Mouse (Mus musculus): ENCODE measurements at regions not wholly inside any gene's neighbourhood (a gene's known extent, or its start where the extent isn't known, plus 50 kb on each side); places are given as distances from the start of the nearest gene placed in this dataset.

DNA sequence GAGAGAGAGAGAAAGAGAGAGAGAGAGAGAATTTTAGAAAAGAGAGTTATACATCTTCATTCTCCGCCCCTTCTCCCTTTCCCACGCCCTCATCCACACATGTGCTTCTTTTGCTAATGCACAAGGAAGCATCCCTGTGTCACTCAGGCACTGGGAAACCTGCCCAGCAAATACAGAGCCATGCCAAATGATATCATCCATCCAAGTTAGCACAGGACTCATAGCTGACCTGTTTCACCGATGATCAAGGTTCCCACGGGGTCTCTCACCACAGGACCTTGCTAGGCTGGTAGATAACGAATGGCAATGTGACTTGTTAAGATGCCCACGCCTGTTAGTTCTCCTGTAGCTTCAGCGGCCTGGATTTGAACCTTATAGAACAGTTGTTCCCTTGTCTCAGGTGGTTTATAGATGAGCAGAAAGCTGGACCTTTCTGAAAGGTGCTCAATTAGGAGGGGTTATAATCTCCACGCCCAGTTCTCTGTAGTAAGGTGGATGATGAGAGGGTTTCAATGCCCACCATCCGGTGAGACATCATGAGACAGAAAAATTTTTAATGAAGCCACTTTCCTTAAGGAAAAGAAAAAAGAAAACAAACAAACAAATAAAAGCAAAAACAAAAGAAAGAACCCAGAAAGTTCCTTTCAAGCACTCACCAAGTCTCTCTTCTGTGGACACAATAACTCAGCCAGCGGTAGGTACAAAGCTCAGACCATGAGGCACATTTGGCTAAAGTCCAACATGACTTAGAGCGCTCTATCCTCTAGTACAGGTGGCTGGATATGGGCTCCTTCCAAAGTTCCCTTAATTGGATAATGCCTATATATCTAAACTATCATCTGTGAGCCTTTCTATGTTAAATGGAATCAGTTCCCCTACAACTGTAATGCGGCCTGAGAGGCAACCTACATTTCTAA is 57.1 kb upstream of the Bmp2k start:
- WGBS: 68% methylated on average over 12 of the region's 12 CpGs
- Histone ChIP-seq H3K27me3 (replicated peaks; ENCODE audit: control insufficient read depth, insufficient read depth, low read length) (no peaks in the 10 kb centered on the region), H3K36me3 (ENCODE audit: control insufficient read depth, insufficient read depth, low read length) (no peaks in the 10 kb centered on the region), H3K9me3 (ENCODE audit: control insufficient read depth, low read length) (no peaks in the 10 kb centered on the region), H3K27ac (replicated peaks; ENCODE audit: low read depth, low read length) (no peak overlapping the region), H3K4me2 (ENCODE audit: low read depth, low read length) (no peak overlapping the region), H3K4me1 (ENCODE audit: control insufficient read depth, insufficient read depth, low read length) (peaks cover 4% of the 10 kb centered on the region; the same call in 1 of the 2 replicates), H3K9ac (ENCODE audit: low read depth, low read length) (no peak overlapping the region), H3K4me3 (ENCODE audit: low read depth, low read length) (no peak overlapping the region)
- ATAC-seq (ENCODE audit: low read depth) (0 out of 2 replicates have a peak, but pooled peaks have one; percentile 28), DNase-seq (ENCODE audit: low spot score) (peak; percentile 57)

DNA sequence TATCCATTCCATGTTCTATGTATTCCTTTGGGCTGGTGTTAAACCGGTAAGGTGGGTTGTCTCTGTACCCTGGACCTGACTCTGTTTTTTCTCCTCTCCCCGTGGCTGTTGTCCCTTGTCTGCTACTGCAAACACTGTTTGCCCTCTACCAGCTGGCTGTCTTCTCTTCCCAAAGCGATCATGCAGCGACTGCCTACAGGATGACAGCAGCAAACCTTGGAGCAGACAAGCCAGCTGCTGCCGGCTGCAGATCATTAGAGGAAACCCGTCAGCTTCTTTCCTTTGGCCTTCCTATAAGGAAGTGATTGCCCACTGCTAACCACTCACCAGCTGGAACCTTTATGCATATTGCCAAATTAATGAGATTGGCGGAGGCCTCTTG is 56.4 kb upstream of the Bmp2k start:
- H3K4me2 ChIP-seq (ENCODE audit: low read depth, low read length): no peak overlapping the region
- no peaks in the 10 kb centered on the region for H3K9me3 ChIP-seq (ENCODE audit: control insufficient read depth, low read length)
- no peaks in the 10 kb centered on the region for H3K36me3 ChIP-seq (ENCODE audit: control insufficient read depth, insufficient read depth, low read length)
- H3K4me3 ChIP-seq (ENCODE audit: low read depth, low read length): no peak overlapping the region
- DNase-seq (ENCODE audit: low spot score) (peak; percentile 59), ATAC-seq (ENCODE audit: low read depth) (no peak)
- 38% methylated on average over 7 of the region's 7 CpGs for WGBS
- H3K9ac ChIP-seq (ENCODE audit: low read depth, low read length): no peak overlapping the region
- peaks cover 4% of the 10 kb centered on the region; the same call in 1 of the 2 replicates for H3K4me1 ChIP-seq (ENCODE audit: control insufficient read depth, insufficient read depth, low read length)
- no peaks in the 10 kb centered on the region for H3K27me3 ChIP-seq (replicated peaks; ENCODE audit: control insufficient read depth, insufficient read depth, low read length)
- H3K27ac ChIP-seq (replicated peaks; ENCODE audit: low read depth, low read length): no peak overlapping the region

DNA sequence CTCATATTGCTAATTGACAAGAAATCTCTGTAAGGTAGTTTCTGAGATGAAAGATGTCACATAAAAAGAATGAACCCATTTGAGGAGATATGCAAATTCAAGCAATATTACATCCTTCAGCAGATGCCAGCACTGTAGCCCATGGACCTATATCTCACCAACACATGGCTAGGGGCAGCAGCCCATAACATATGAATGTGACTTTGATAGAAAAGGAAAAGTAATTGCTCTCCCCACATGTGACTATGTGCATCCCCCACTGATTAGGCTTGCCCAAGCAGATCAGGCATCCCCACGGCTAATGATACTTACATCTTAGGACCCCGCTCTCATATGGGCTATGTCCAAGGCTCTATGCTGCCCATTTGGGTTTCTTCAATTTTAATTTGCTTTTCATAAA is 56.0 kb upstream of the Bmp2k start:
- DNase-seq (ENCODE audit: low spot score) (no peak), ATAC-seq (ENCODE audit: low read depth) (no peak)
- no peaks in the 10 kb centered on the region for H3K9me3 ChIP-seq (ENCODE audit: control insufficient read depth, low read length)
- H3K27ac ChIP-seq (replicated peaks; ENCODE audit: low read depth, low read length): no peak overlapping the region
- peaks cover 4% of the 10 kb centered on the region; the same call in 1 of the 2 replicates for H3K4me1 ChIP-seq (ENCODE audit: control insufficient read depth, insufficient read depth, low read length)
- WGBS: 62% methylated on average over 2 of the region's 2 CpGs
- H3K4me3 ChIP-seq (ENCODE audit: low read depth, low read length): no peak overlapping the region
- no peak overlapping the region for H3K4me2 ChIP-seq (ENCODE audit: low read depth, low read length)
- H3K9ac ChIP-seq (ENCODE audit: low read depth, low read length): no peak overlapping the region
- no peaks in the 10 kb centered on the region for H3K36me3 ChIP-seq (ENCODE audit: control insufficient read depth, insufficient read depth, low read length)
- no peaks in the 10 kb centered on the region for H3K27me3 ChIP-seq (replicated peaks; ENCODE audit: control insufficient read depth, insufficient read depth, low read length)

Data from embryonic facial prominence, embryonic 14.5 days (tissue).